Mouse (Mus musculus): ENCODE results near the gene Adipor1. TPM values are rescaled to one million over a fixed set of nuclear protein-coding genes. Genes with fewer than 3 reads are reported as not detected.

The Adipor1 gene
- polyA plus RNA-seq (2021; fragmentation: Nextera tagmentation), result 103 TPM in 2 replicates
- long read RNA-seq, experiment 1, transcript Adipor1-201 (8 exons, 3,123 nt), result major isoform, 232 of 327 reads
- long read RNA-seq, experiment 1, transcript Adipor1-202 (8 exons, 3,446 nt), result minor isoform, 63 of 327 reads
- long read RNA-seq, experiment 1, partial matches to known transcripts, result 22 of 327 reads
- long read RNA-seq, experiment 1, other reads (novel, unspliced or antisense), result 10 of 327 reads
- long read RNA-seq, experiment 2, transcript Adipor1-202 (8 exons, 3,446 nt), result minor isoform, 182 of 878 reads
- long read RNA-seq, experiment 2, transcript Adipor1-201 (8 exons, 3,123 nt), result major isoform, 662 of 878 reads
- long read RNA-seq, experiment 2, partial matches to known transcripts, result 7 of 878 reads
- long read RNA-seq, experiment 2, other reads (novel, unspliced or antisense), result 27 of 878 reads

GRCm38 (mm10) chr1:134415168-134415831 lies at the start of gene Adipor1:
Gene Adipor1 (plus strand): TSS chr1:134415378.

GRCm38 (mm10) chr1:134385666-134386065 lies 29.5 kb upstream of the Adipor1 start, which contains the start of gene 4933406M09Rik:
Gene 4933406M09Rik (plus strand): TSS chr1:134385940.

GRCm38 (mm10) chr1:134405509-134406413 lies 9.4 kb upstream of the Adipor1 start, which contains the start of gene Cyb5r1:
Gene Cyb5r1 (plus strand): TSS chr1:134405559.

GRCm38 (mm10) chr1:134454904-134455824 lies 40.0 kb downstream of the Adipor1 start, which contains the start of gene Klhl12:
Gene Klhl12 (plus strand): TSS chr1:134455531.

Other genes with a start within 250 kb of the Adipor1 start
- 20.0 and 24.7 TPM in 2 replicates for gene Chil1, start 233.2 kb upstream of the Adipor1 start, polyA plus RNA-seq (2021; fragmentation: Nextera tagmentation)
- gene Mybph, start 221.9 kb upstream of the Adipor1 start, polyA plus RNA-seq (2021; fragmentation: Nextera tagmentation), result 0.10 and 0.19 TPM in 2 replicates
- gene Adora1, start 179.9 kb upstream of the Adipor1 start, polyA plus RNA-seq (2021; fragmentation: Nextera tagmentation), result 96.7 and 125 TPM in 2 replicates
- gene Myog, start 125.4 kb upstream of the Adipor1 start, polyA plus RNA-seq (2021; fragmentation: Nextera tagmentation), result not detected in 2 replicates
- gene Ppfia4, start 82.5 kb upstream of the Adipor1 start, polyA plus RNA-seq (2021; fragmentation: Nextera tagmentation), result 17.2 TPM in 2 replicates
- gene Tmem183a, start 53.4 kb upstream of the Adipor1 start, polyA plus RNA-seq (2021; fragmentation: Nextera tagmentation), result 50.2 and 62.1 TPM in 2 replicates
- not detected in 2 replicates for gene 4933406M09Rik, start 29.4 kb upstream of the Adipor1 start, polyA plus RNA-seq (2021; fragmentation: Nextera tagmentation)
- 45.0 and 46.8 TPM in 2 replicates for gene Cyb5r1, start 9.8 kb upstream of the Adipor1 start, polyA plus RNA-seq (2021; fragmentation: Nextera tagmentation)
- 15.6 and 18.3 TPM in 2 replicates for gene Klhl12, start 40.2 kb downstream of the Adipor1 start, polyA plus RNA-seq (2021; fragmentation: Nextera tagmentation)
- gene Rabif, start 79.3 kb downstream of the Adipor1 start, polyA plus RNA-seq (2021; fragmentation: Nextera tagmentation), result 31.1 and 35.3 TPM in 2 replicates
- not detected in 2 replicates for gene Mgat4e, start 134.3 kb downstream of the Adipor1 start, polyA plus RNA-seq (2021; fragmentation: Nextera tagmentation)
- gene Kdm5b, start 144.8 kb downstream of the Adipor1 start, polyA plus RNA-seq (2021; fragmentation: Nextera tagmentation), result 13.1 and 15.5 TPM in 2 replicates
- 6.5 and 6.7 TPM in 2 replicates for gene Syt2, start 231.3 kb downstream of the Adipor1 start, polyA plus RNA-seq (2021; fragmentation: Nextera tagmentation)

Data from layer of hippocampus, adult 6 months (tissue).